Mouse (Mus musculus) liver, embryonic 13.5 days (tissue): ENCODE measurements around the gene Palm2. TPM values are rescaled to one million over a fixed set of nuclear protein-coding genes. Genes with fewer than 3 reads are reported as not detected.

Experiments used
- ATAC-seq: fragments of 200-750 bp; cut with Nextera tagmentation; 2 replicates; pipeline ENCODE4 v1.8.0; 2017; ENCODE audit warnings: low read depth, mild to moderate bottlenecking, moderate number of reproducible peaks, moderate library complexity
- DNase-seq: peaks from one replicate; pipeline ENCODE4 v3.0.0; 2022
- H3K27ac ChIP-seq: fragments of 300-500 bp; sonication (generic); 2 replicates; pipeline ENCODE4 v1.5.1; 2015; ENCODE audit warnings: moderate library complexity, mild to moderate bottlenecking, inconsistent platforms
- H3K27me3 ChIP-seq: fragments of 300-500 bp; sonication (generic); 2 replicates; pipeline ENCODE4 v1.6.1; 2015; ENCODE audit warnings: mild to moderate bottlenecking, inconsistent platforms
- H3K36me3 ChIP-seq: fragments of 300-500 bp; sonication (generic); 2 replicates; pipeline ENCODE4 v1.6.1; 2015; ENCODE audit warnings: mild to moderate bottlenecking, inconsistent platforms
- H3K4me1 ChIP-seq: fragments of 300-500 bp; sonication (generic); replicated peaks from 2 replicates; pipeline ENCODE4 v1.6.1; 2015; ENCODE audit warnings: inconsistent platforms
- H3K4me2 ChIP-seq: fragments of 300-500 bp; sonication (generic); 2 replicates; pipeline ENCODE4 v1.6.1; 2015; ENCODE audit warnings: inconsistent platforms, mild to moderate bottlenecking, moderate library complexity
- H3K4me3 ChIP-seq: fragments of 300-500 bp; sonication (generic); replicated peaks from 2 replicates; pipeline ENCODE4 v1.5.1; 2015; ENCODE audit warnings: mild to moderate bottlenecking, inconsistent platforms
- H3K9ac ChIP-seq: fragments of 300-500 bp; sonication (generic); 2 replicates; pipeline ENCODE4 v1.6.1; 2015; ENCODE audit warnings: mild to moderate bottlenecking, inconsistent platforms
- H3K9me3 ChIP-seq: fragments of 300-500 bp; sonication (generic); replicated peaks from 2 replicates; pipeline ENCODE4 v1.6.1; 2016; ENCODE audit warnings: inconsistent platforms
- WGBS: fragments of 180-500 bp; shearing (Covaris S2); methylation state at CpG from one replicate; pipeline ENCODE4 v1.1.7; 2015; ENCODE audit not compliant: insufficient replicate concordance; 5-methylcytosine and 5-hydroxymethylcytosine counted together
- polyA plus RNA-seq: library from polyadenylated mRNA; unstranded; fragments of >200 nt; fragmentation: Nextera tagmentation; extraction: Ambion mirVana; gene quantifications from 2 replicates; pipeline ENCODE4 v1.2.1, GENCODE M21; 2015

The Palm2 gene
- polyA plus RNA-seq, 1 experiment from 2014 or later = 0.60 TPM

DNA sequence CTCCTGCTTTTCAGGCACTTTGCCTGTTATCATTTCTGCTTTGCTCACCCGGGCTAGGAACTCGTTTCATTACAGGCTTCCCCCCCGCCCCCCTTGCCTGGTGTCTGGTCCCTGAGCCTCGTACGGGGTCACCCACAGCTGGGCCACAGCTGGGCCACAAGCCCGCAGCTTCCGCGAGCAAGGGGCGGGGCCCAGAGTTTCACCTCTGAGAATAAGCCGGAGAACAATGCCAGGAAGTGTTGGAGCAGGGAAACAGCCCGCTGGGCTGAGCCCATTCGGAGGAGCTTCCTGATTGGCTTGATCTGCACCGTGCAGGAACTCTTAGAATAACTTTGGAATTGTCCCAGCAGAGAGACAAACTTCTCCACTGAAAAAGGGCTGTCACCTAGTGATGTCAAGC is 241.3 kb downstream of the Palm2 start:
- Histone ChIP-seq H3K27ac (no peak overlapping the region), H3K9me3 (no peaks in the 10 kb centered on the region), H3K4me2 (peak overlapping the region; percentile 45), H3K4me1 (0 out of 2 replicates have a peak, but pooled peaks cover 6% of the 10 kb centered on the region), H3K36me3 (no peaks in the 10 kb centered on the region), H3K27me3 (no peaks in the 10 kb centered on the region), H3K9ac (no peak overlapping the region), H3K4me3 (0 out of 2 replicates have a peak overlapping the region, but pooled peaks have one; percentile 6)
- 3% methylated on average over 13 of the region's 13 CpGs for WGBS
- DNase-seq = no peak
- no peak for ATAC-seq

DNA sequence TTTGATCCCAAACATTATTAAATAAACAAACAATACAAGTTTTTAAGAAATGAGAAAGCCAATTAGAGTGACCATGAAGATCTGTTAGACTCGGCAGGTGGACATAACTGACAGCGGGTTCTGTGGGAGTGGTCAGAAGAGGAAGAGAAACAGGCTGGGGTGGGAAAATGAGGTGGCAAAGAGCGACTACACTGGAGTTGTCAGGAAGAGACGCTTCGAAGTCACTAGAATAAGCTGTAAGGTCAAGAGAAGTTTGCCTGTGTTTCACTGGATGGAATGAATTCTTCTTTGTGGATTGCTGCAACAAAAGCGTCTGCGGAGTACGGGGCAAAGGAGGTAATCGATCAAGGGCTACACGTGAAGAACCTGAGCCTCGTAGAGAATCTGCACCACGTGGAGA is 243.9 kb downstream of the Palm2 start:
- Histone ChIP-seq H3K27ac (no peak overlapping the region), H3K36me3 (no peaks in the 10 kb centered on the region), H3K4me3 (no peak overlapping the region), H3K4me1 (0 out of 2 replicates have a peak, but pooled peaks cover 6% of the 10 kb centered on the region), H3K9me3 (no peaks in the 10 kb centered on the region), H3K9ac (no peak overlapping the region), H3K27me3 (no peaks in the 10 kb centered on the region), H3K4me2 (no peak overlapping the region)
- DNase-seq = no peak
- no peak for ATAC-seq
- 62% methylated on average over 12 of the region's 12 CpGs for WGBS

DNA sequence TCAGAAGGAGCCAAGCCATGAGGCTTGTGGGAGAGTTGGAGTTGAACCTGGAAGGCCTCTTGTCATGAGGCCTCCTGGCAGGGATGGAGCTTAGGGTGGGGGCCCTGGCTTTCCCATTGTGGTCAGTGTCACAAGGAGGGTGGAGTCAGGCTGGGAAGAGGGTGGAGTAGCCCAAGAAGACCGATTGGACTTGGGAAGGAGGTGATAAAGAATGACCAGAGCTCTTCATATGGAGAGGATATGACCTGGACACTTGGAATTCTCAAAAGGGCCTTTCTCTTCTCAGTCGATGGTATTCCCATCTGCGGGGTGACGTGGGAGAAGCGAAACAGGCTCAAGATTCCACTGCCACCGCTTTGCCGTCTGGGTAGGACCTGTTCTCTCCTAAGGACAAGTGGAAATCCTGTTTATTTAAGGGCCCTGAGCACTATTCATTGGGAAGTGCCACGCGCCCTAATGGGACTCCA is 245.0 kb downstream of the Palm2 start:
- Histone ChIP-seq H3K4me3 (no peak overlapping the region), H3K27me3 (no peaks in the 10 kb centered on the region), H3K4me1 (0 out of 2 replicates have a peak, but pooled peaks cover 6% of the 10 kb centered on the region), H3K9ac (no peak overlapping the region), H3K36me3 (no peaks in the 10 kb centered on the region), H3K27ac (no peak overlapping the region), H3K9me3 (no peaks in the 10 kb centered on the region), H3K4me2 (no peak overlapping the region)
- WGBS = 71% methylated on average over 9 of the region's 9 CpGs
- ATAC-seq (no peak), DNase-seq (no peak)

GRCm38 (mm10) chr4:57680186-57680585 is 246.1 kb downstream of the Palm2 start:
- H3K27ac ChIP-seq = no peak overlapping the region
- no peaks in the 10 kb centered on the region for H3K36me3 ChIP-seq
- H3K9me3 ChIP-seq = no peaks in the 10 kb centered on the region
- no peak overlapping the region for H3K9ac ChIP-seq
- DNase-seq (no peak), ATAC-seq (no peak)
- 0 out of 2 replicates have a peak, but pooled peaks cover 5% of the 10 kb centered on the region for H3K4me1 ChIP-seq
- no peak overlapping the region for H3K4me3 ChIP-seq
- no peaks in the 10 kb centered on the region for H3K27me3 ChIP-seq
- H3K4me2 ChIP-seq = no peak overlapping the region
- 72% methylated on average over 12 of the region's 12 CpGs for WGBS

DNA sequence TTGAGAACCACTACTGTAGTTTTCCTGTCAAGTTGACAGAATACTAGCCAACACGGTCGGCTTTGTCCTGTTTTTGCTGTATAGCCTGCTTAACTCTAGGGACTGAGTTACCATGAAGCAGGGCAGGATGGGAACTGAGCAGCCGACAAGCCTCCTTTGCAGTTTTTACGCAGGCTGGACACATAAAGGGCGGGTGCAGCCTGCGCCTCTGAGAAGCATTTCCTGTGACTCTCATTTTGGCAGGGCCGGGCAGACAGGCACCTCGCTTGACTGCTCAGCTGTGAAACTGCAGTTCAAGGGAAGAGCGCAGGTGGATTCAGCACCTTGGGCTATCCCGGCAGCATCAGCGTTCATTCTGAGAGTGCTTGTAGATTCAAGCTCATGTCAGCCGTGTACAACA is 247.5 kb downstream of the Palm2 start:
- DNase-seq (no peak), ATAC-seq (no peak)
- Histone ChIP-seq H3K9ac (no peak overlapping the region), H3K4me3 (no peak overlapping the region), H3K4me2 (no peak overlapping the region), H3K9me3 (no peaks in the 10 kb centered on the region), H3K4me1 (no peaks in the 10 kb centered on the region), H3K27me3 (no peaks in the 10 kb centered on the region), H3K36me3 (no peaks in the 10 kb centered on the region), H3K27ac (no peak overlapping the region)
- 47% methylated on average over 12 of the region's 12 CpGs for WGBS

GRCm38 (mm10) chr4:57682341-57682740 is 248.3 kb downstream of the Palm2 start:
- H3K9ac ChIP-seq = no peak overlapping the region
- ATAC-seq (no peak), DNase-seq (no peak)
- H3K4me1 ChIP-seq = no peaks in the 10 kb centered on the region
- H3K36me3 ChIP-seq = no peaks in the 10 kb centered on the region
- no peak overlapping the region for H3K4me2 ChIP-seq
- H3K4me3 ChIP-seq = no peak overlapping the region
- no peak overlapping the region for H3K27ac ChIP-seq
- no peaks in the 10 kb centered on the region for H3K9me3 ChIP-seq
- no peaks in the 10 kb centered on the region for H3K27me3 ChIP-seq
- whole genome bisulfite sequencing = 74% methylated on average over 2 of the region's 2 CpGs

DNA sequence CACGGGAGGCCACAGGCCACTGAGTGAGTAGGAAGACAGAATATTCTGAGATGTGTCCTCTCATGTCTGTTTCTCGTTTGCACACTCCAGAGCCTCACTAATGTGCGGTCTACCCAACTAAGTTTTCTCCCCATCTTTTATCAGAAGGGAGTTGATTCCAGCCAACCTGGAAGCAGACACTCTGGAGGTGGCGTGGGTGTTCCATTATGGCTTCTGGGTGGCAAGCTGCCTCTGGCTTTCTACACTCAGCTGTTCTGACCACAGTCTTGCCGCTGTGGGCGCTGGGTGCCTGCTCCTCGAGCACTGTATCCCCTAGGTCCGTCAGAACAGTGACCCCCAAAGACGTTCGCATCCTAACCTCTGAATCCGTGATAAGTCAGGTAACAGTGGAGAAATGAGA is 248.9 kb downstream of the Palm2 start:
- Histone ChIP-seq H3K9me3 (no peaks in the 10 kb centered on the region), H3K4me3 (no peak overlapping the region), H3K4me2 (no peak overlapping the region), H3K36me3 (no peaks in the 10 kb centered on the region), H3K4me1 (no peaks in the 10 kb centered on the region), H3K27ac (no peak overlapping the region), H3K9ac (no peak overlapping the region), H3K27me3 (no peaks in the 10 kb centered on the region)
- no peak for ATAC-seq
- DNase-seq = no peak
- WGBS = 67% methylated on average over 11 of the region's 11 CpGs

DNA sequence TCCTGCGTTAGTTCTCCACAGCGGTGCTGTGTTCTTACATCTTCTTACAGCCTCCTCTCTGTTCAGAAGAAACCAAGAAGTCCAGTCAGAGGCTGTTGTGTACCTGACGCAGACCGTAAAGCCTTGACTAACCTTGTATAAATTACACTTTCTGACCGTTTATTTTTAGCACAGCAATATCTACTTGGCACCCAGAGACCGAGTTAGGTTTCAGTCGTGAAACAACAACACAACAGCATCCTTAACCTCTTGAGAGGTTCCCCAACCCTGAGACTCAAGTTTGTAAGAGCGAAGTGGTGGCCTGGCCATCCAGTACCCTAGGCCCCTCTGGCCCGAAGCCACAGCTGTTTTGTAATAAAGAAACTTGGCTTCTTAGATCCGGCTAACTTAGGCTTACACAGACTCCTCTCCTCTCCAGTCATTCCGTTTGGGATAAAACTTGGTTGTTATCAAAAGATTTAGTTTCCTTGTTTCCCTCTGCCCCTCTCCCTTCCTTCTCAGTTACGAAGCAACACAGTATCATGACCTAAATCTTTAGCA is 250.7 kb downstream of the Palm2 start:
- Histone ChIP-seq H3K27me3 (no peaks in the 10 kb centered on the region), H3K9ac (no peak overlapping the region), H3K36me3 (no peaks in the 10 kb centered on the region), H3K4me3 (no peak overlapping the region), H3K4me1 (no peaks in the 10 kb centered on the region), H3K27ac (no peak overlapping the region), H3K9me3 (no peaks in the 10 kb centered on the region), H3K4me2 (no peak overlapping the region)
- DNase-seq (no peak), ATAC-seq (no peak)
- WGBS = 61% methylated on average over 12 of the region's 12 CpGs

DNA sequence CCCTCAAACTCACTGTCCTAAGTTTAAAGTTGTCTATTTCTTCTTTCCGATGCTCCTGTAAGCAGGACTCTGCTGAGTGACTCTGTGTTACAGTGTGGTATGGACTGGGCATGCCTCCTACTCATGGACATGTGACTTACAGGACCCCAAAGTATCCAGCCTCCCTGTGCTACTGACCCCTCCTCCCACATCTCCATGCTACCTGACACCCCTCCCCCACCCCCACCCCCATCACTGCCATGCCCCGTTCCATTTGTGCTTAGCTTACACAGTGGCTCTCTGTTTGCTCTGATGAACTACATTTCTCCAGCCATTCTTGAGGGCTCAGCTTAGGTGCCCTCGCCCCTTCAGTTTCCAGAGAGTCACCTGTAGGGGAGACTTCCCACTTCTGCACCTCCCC is 252.7 kb downstream of the Palm2 start:
- no peak for DNase-seq

DNA sequence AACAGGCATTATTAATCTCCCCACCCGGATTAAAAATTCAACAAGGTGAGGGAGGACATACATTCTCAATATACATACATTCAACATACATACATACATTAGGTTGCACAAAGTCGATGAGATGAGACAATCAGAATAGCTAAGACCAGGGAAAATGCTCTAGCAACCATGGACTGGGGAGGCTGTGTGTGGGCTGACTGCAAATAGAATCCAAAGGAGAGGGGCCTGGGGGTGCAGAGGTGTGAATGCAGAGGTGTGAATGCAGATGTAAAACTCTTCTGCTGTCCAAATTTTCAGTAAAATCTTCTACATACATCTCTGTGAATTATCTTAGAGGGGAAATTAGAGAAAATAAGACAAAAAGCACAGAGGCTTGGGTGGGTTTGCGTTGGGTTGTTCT is 253.5 kb downstream of the Palm2 start:
- H3K4me2 ChIP-seq = no peak overlapping the region
- DNase-seq = no peak
- H3K4me3 ChIP-seq = no peak overlapping the region
- H3K36me3 ChIP-seq = no peaks in the 10 kb centered on the region
- H3K27me3 ChIP-seq = no peaks in the 10 kb centered on the region
- no peak overlapping the region for H3K27ac ChIP-seq
- ATAC-seq = no peak
- H3K4me1 ChIP-seq = no peaks in the 10 kb centered on the region
- H3K9me3 ChIP-seq = no peaks in the 10 kb centered on the region
- no peak overlapping the region for H3K9ac ChIP-seq
- WGBS = 50% methylated on average over 3 of the region's 3 CpGs

More for the DNA sequence above, 252.7 kb downstream of the Palm2 start:
- 47% methylated on average over 3 of the region's 3 CpGs for WGBS
- no peak for ATAC-seq
- no peaks in the 10 kb centered on the region for H3K27me3 ChIP-seq
- no peak overlapping the region for H3K4me3 ChIP-seq
- H3K27ac ChIP-seq = no peak overlapping the region
- no peaks in the 10 kb centered on the region for H3K9me3 ChIP-seq
- H3K4me1 ChIP-seq = no peaks in the 10 kb centered on the region
- H3K36me3 ChIP-seq = no peaks in the 10 kb centered on the region
- H3K9ac ChIP-seq = no peak overlapping the region
- no peak overlapping the region for H3K4me2 ChIP-seq

DNA sequence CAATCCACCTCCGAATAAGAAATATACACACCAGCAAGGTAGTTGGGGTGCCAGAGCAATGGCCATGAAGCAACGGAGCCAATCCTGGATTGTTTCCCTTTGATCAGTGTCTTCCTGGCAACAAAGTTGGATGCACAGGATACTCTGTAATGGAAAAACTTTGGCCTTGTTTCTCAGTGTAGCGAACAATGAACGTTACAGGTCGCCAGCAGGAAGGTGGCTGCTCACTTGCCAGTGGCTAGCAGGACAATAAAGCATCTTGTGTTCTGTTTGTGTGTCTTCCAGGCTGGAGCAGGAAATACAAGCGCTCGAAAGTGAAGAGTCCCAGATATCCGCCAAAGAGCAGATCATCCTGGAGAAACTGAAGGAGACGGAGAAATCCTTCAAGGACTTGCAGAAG is 254.1 kb downstream of the Palm2 start:
- no peak overlapping the region for H3K27ac ChIP-seq
- H3K36me3 ChIP-seq = no peaks in the 10 kb centered on the region
- H3K4me1 ChIP-seq = no peaks in the 10 kb centered on the region
- WGBS = 58% methylated on average over 9 of the region's 9 CpGs
- H3K9me3 ChIP-seq = no peaks in the 10 kb centered on the region
- no peak overlapping the region for H3K9ac ChIP-seq
- ATAC-seq (no peak), DNase-seq (no peak)
- H3K4me3 ChIP-seq = no peak overlapping the region
- H3K27me3 ChIP-seq = no peaks in the 10 kb centered on the region
- H3K4me2 ChIP-seq = no peak overlapping the region

DNA sequence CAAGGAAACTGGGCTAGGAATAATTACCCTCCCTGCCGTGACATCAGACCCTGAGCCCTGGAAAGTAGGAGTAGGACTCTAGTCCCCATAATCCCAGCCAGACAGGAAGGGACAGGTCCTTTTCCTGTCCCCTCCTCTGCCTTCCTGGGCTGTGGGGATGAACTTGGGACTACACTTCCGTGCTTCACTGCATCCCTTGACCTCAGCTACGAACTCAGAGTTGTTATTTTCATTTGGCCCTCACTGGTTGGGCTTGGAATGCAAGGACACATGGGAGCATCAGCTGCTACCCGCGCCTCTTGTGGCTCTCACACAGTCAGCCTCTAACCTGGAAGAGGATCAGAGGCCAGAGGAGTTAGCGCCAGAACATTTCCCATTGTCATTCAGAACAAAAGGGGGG is 256.0 kb downstream of the Palm2 start:
- 49% methylated on average over 6 of the region's 6 CpGs for WGBS
- DNase-seq = no peak
- Histone ChIP-seq H3K9me3 (no peaks in the 10 kb centered on the region), H3K4me1 (no peaks in the 10 kb centered on the region), H3K27me3 (no peaks in the 10 kb centered on the region), H3K36me3 (no peaks in the 10 kb centered on the region), H3K27ac (no peak overlapping the region), H3K9ac (no peak overlapping the region), H3K4me2 (no peak overlapping the region), H3K4me3 (no peak overlapping the region)
- no peak for ATAC-seq
